Mouse (Mus musculus) MEL (cell line): ENCODE measurements around the gene Ncbp1. TPM values are rescaled to one million over a fixed set of nuclear protein-coding genes. Genes with fewer than 3 reads are reported as not detected.

ENCODE experiments used
- DNase-seq: peaks from one replicate; pipeline ENCODE4 v3.0.0; 2011; ENCODE audit warnings: low read depth, low spot score
- H3K27ac ChIP-seq: 2 replicates; pipeline ENCODE4 v1.5.1; 2012; ENCODE audit warnings: low read depth, mild to moderate bottlenecking, control low read depth, low read length, moderate library complexity; ENCODE audit not compliant: control insufficient read depth
- H3K27me3 ChIP-seq, 2 experiments: fragments of 150-350 bp in 1 of 2; sonication (generic) in 1 of 2; 2 replicates each; pipeline ENCODE4 v1.6.1; 2012; ENCODE audit warnings: low read length in 2 of 2, mild to moderate bottlenecking in 2 of 2, improper control_type of control experiment in 1 of 2, moderate library complexity in 1 of 2; ENCODE audit not compliant: insufficient read depth in 2 of 2, control insufficient read depth in 1 of 2
- H3K36me3 ChIP-seq, 2 experiments: 2 replicates each; pipeline ENCODE4 v1.6.1; 2012 to 2014; ENCODE audit warnings: low read length in 2 of 2, improper control_type of control experiment in 1 of 2, inconsistent platforms in 1 of 2, mild to moderate bottlenecking in 1 of 2; ENCODE audit not compliant: insufficient read depth in 2 of 2, control insufficient read depth in 1 of 2
- H3K4me1 ChIP-seq, 2 experiments: fragments of 150-350 bp in 1 of 2; sonication (generic) in 1 of 2; 2 replicates each; pipeline ENCODE4 v1.6.1; 2012; ENCODE audit warnings: low read length in 2 of 2, improper control_type of control experiment in 1 of 2, mild to moderate bottlenecking in 1 of 2; ENCODE audit not compliant: insufficient read depth in 2 of 2, control insufficient read depth in 1 of 2
- H3K4me3 ChIP-seq, 2 experiments: fragments of 150-350 bp in 1 of 2; sonication (generic) in 1 of 2; 2 replicates each; pipeline ENCODE4 v1.5.1; 2012; ENCODE audit warnings: low read depth in 2 of 2, low read length in 2 of 2, mild to moderate bottlenecking in 2 of 2, moderate library complexity in 2 of 2, control low read depth in 1 of 2, improper control_type of control experiment in 1 of 2; ENCODE audit not compliant: control insufficient read depth in 1 of 2, insufficient read depth in 1 of 2
- H3K79me2 ChIP-seq: 2 replicates; pipeline ENCODE4 v1.6.1; 2012; ENCODE audit warnings: mild to moderate bottlenecking, low read length, moderate library complexity; ENCODE audit not compliant: control insufficient read depth, poor library complexity, insufficient read depth
- H3K9ac ChIP-seq: 2 replicates; pipeline ENCODE4 v1.6.1; 2012; ENCODE audit warnings: low read depth, mild to moderate bottlenecking, control low read depth, low read length, moderate library complexity; ENCODE audit not compliant: control insufficient read depth, poor library complexity, severe bottlenecking
- H3K9me3 ChIP-seq: fragments of 150-350 bp; sonication (generic); replicated peaks from 2 replicates; pipeline ENCODE4 v1.6.1; 2012; ENCODE audit warnings: mild to moderate bottlenecking, low read length, improper control_type of control experiment, moderate library complexity; ENCODE audit not compliant: insufficient read depth
- BHLHE40 ChIP-seq: IDR thresholded peaks from 2 replicates; pipeline ENCODE4 v1.6.1; 2012; ENCODE audit warnings: low read depth, mild to moderate bottlenecking, inconsistent platforms, low read length, improper control_type of control experiment, borderline replicate concordance
- CHD1 ChIP-seq: IDR thresholded peaks from 2 replicates; pipeline ENCODE4 v1.6.1; 2012; ENCODE audit warnings: low read depth, mild to moderate bottlenecking, inconsistent platforms, low read length, improper control_type of control experiment
- CHD2 ChIP-seq: IDR thresholded peaks from 2 replicates; pipeline ENCODE4 v1.6.1; 2011; ENCODE audit warnings: low read length, improper control_type of control experiment
- CTCF ChIP-seq, 3 experiments: IDR thresholded peaks in 2 of 3; conservative IDR thresholded peaks in 1 of 3; 2 replicates each; pipeline ENCODE4 v1.5.1; 2011 to 2012; ENCODE audit warnings: low read length in 3 of 3, low read depth in 2 of 3, mild to moderate bottlenecking in 2 of 3, improper control_type of control experiment in 1 of 3, inconsistent platforms in 1 of 3, mixed read lengths in 1 of 3, moderate library complexity in 1 of 3; ENCODE audit not compliant: control insufficient read depth in 1 of 3, insufficient read depth in 1 of 3, poor library complexity in 1 of 3, severe bottlenecking in 1 of 3
- E2F4 ChIP-seq: IDR thresholded peaks from 2 replicates; pipeline ENCODE4 v1.6.1; 2011; ENCODE audit warnings: low read depth, low read length, improper control_type of control experiment, borderline replicate concordance
- ETS1 ChIP-seq: IDR thresholded peaks from 2 replicates; pipeline ENCODE4 v1.6.1; 2012; ENCODE audit warnings: low read depth, mild to moderate bottlenecking, inconsistent platforms, low read length, improper control_type of control experiment, moderate library complexity
- GABPA ChIP-seq: IDR thresholded peaks from 2 replicates; pipeline ENCODE4 v1.6.1; 2012; ENCODE audit warnings: low read depth, mild to moderate bottlenecking, inconsistent platforms, low read length, improper control_type of control experiment, moderate library complexity
- GATA1 ChIP-seq: IDR thresholded peaks from 2 replicates; pipeline ENCODE4 v1.6.1; 2011; ENCODE audit warnings: low read depth, low read length, improper control_type of control experiment
- JUND ChIP-seq: IDR thresholded peaks from 2 replicates; pipeline ENCODE4 v1.6.1; 2011; ENCODE audit warnings: low read depth, mild to moderate bottlenecking, improper control_type of control experiment, low read length
- KAT2A ChIP-seq: conservative IDR thresholded peaks from 2 replicates; pipeline ENCODE4 v1.6.1; 2012; ENCODE audit warnings: low read depth, low read length, improper control_type of control experiment, inconsistent platforms
- MAX ChIP-seq: IDR thresholded peaks from 2 replicates; pipeline ENCODE4 v1.6.1; 2011; ENCODE audit warnings: low read length, improper control_type of control experiment
- MAZ ChIP-seq: IDR thresholded peaks from 2 replicates; pipeline ENCODE4 v1.6.1; 2012; ENCODE audit warnings: low read depth, mild to moderate bottlenecking, inconsistent platforms, low read length, improper control_type of control experiment
- MEF2A ChIP-seq: IDR thresholded peaks from 2 replicates; pipeline ENCODE4 v1.6.1; 2014; ENCODE audit warnings: low read depth, mild to moderate bottlenecking, inconsistent platforms, low read length, improper control_type of control experiment; ENCODE audit not compliant: poor library complexity, insufficient replicate concordance, severe bottlenecking; ENCODE audit errors: extremely low read depth
- MXI1 ChIP-seq: IDR thresholded peaks from 2 replicates; pipeline ENCODE4 v1.6.1; 2011; ENCODE audit warnings: mild to moderate bottlenecking, low read depth, low read length, improper control_type of control experiment
- MYB ChIP-seq: IDR thresholded peaks from 2 replicates; pipeline ENCODE4 v1.6.1; 2011; ENCODE audit warnings: mild to moderate bottlenecking, low read depth, low read length, improper control_type of control experiment
- NELFE ChIP-seq: IDR thresholded peaks from 2 replicates; pipeline ENCODE4 v1.6.1; 2011; ENCODE audit warnings: low read depth, low read length, improper control_type of control experiment
- NRF1 ChIP-seq: IDR thresholded peaks from 2 replicates; pipeline ENCODE4 v1.6.1; 2014; ENCODE audit warnings: low read depth, mild to moderate bottlenecking, inconsistent platforms, low read length, improper control_type of control experiment, moderate library complexity; ENCODE audit not compliant: poor library complexity, insufficient read depth, severe bottlenecking
- POLR2A ChIP-seq, 2 experiments: IDR thresholded peaks; 2 replicates each; pipeline ENCODE4 v1.6.1; 2011 to 2012; ENCODE audit warnings: low read length in 2 of 2, mild to moderate bottlenecking in 2 of 2, control low read depth in 1 of 2, improper control_type of control experiment in 1 of 2, low read depth in 1 of 2, moderate library complexity in 1 of 2; ENCODE audit not compliant: control insufficient read depth in 1 of 2, insufficient read depth in 1 of 2, poor library complexity in 1 of 2
- POLR2AphosphoS2 ChIP-seq: IDR thresholded peaks from 2 replicates; pipeline ENCODE4 v1.6.1; 2011; ENCODE audit warnings: low read length, improper control_type of control experiment
- POLR2AphosphoS5 ChIP-seq: IDR thresholded peaks from 2 replicates; pipeline ENCODE4 v1.6.1; 2012; ENCODE audit warnings: low read depth, borderline replicate concordance, mild to moderate bottlenecking, inconsistent platforms, low read length, moderate library complexity, mixed read lengths
- RCOR1 ChIP-seq: IDR thresholded peaks from 2 replicates; pipeline ENCODE4 v1.6.1; 2012; ENCODE audit warnings: low read depth, mild to moderate bottlenecking, inconsistent platforms, low read length, improper control_type of control experiment
- SIN3A ChIP-seq: IDR thresholded peaks from 2 replicates; pipeline ENCODE4 v1.6.1; 2012; ENCODE audit warnings: low read length, improper control_type of control experiment, inconsistent platforms
- TAL1 ChIP-seq: IDR thresholded peaks from 2 replicates; pipeline ENCODE4 v1.6.1; 2012; ENCODE audit warnings: mild to moderate bottlenecking, inconsistent platforms, low read length, moderate library complexity, mixed read lengths
- TBP ChIP-seq: IDR thresholded peaks from 2 replicates; pipeline ENCODE4 v1.8.0; 2011; ENCODE audit warnings: low read depth, low read length, improper control_type of control experiment
- USF2 ChIP-seq, 2 experiments: IDR thresholded peaks; 2 replicates each; pipeline ENCODE4 v1.6.1; 2011 to 2012; ENCODE audit warnings: improper control_type of control experiment in 2 of 2, low read length in 2 of 2, borderline replicate concordance in 1 of 2, inconsistent platforms in 1 of 2, low read depth in 1 of 2, mild to moderate bottlenecking in 1 of 2; ENCODE audit not compliant: insufficient read depth in 1 of 2
- ZC3H11A ChIP-seq: IDR thresholded peaks from 2 replicates; pipeline ENCODE4 v1.6.1; 2012; ENCODE audit warnings: low read depth, mild to moderate bottlenecking, inconsistent platforms, low read length, improper control_type of control experiment
- ZKSCAN1 ChIP-seq: IDR thresholded peaks from 2 replicates; pipeline ENCODE4 v1.6.1; 2012; ENCODE audit warnings: low read depth, mild to moderate bottlenecking, inconsistent platforms, low read length, improper control_type of control experiment, moderate library complexity
- polyA plus RNA-seq, 2 experiments: library from polyadenylated mRNA; stranded (reverse) in 1 of 2; unstranded in 1 of 2; fragments of >175 nt in 1 of 2; fragments of >200 nt in 1 of 2; gene quantifications; 2 replicates each; pipeline versions ENCODE4 v1.2.1 to v1.2.4; 2012; ENCODE audit warnings: low replicate concordance in 2 of 2, low read depth in 1 of 2; ENCODE audit not compliant: insufficient read length in 2 of 2, insufficient read depth in 1 of 2, missing spikeins in 1 of 2
- total RNA-seq: library from RNA; depleted of rRNA; stranded (reverse); fragments of 300-350 nt; gene quantifications from 2 replicates; pipeline ENCODE4 v1.2.3, GENCODE M21; 2012

The Ncbp1 gene
- total and polyA plus RNA-seq, 3 experiments, result 86.6 to 106 TPM; not detected in 1

- Histone ChIP-seq H3K79me2 (no peaks in the 10 kb centered on the region), H3K9me3 (no peaks in the 10 kb centered on the region), H3K9ac (no peak overlapping the region), H3K27me3 (no peaks in the 10 kb centered on the region), H3K4me3 (no peak overlapping the region), H3K4me1 (no peaks in the 10 kb centered on the region), H3K36me3 (peaks cover 0 to 7% of the 10 kb centered on the region in 2 experiments; a peak in 2 of 4 replicates), H3K27ac (no peak overlapping the region)
- TF ChIP-seq GABPA (no peak), NRF1 (no peak), E2F4 (no peak), MEF2A (no peak), MAX (no peak), MAZ (no peak), POLR2AphosphoS2 (no peak), GATA1 (no peak), RCOR1 (no peak), MYB (no peak), SIN3A (no peak), TAL1 (no peak), KAT2A (no peak), CHD1 (no peak), ETS1 (no peak), BHLHE40 (no peak), JUND (no peak), ZKSCAN1 (no peak)
- DNase-seq, result no peak
These were observed 43.8 kb downstream of the Ncbp1 start for GRCm38 (mm10) chr4:46182181-46182580.

DNA sequence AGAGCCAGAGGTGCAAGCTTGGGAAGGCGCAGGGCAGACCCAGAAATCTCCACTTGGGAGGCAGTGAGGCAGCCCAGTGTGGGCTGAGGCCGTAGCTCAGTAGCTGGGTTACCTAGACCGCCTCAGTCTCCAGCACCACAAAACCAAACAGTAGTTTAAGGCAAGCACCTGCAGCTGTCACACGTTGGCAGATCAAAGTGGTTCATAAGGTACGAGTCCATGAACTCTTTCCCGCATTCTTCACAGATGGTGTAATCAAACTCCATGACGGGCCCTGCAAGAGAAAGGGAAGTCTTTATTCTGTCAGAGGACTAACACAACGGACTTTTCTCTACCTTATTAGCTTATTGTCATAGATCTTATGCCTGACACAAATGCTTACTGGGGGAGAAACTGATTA is 47.0 kb downstream of the Ncbp1 start:
- H3K4me3 ChIP-seq, result no peak overlapping the region
- no peak overlapping the region for H3K27ac ChIP-seq
- no peak for DNase-seq
- H3K27me3 ChIP-seq, result no peaks in the 10 kb centered on the region
- no peaks in the 10 kb centered on the region for H3K9me3 ChIP-seq
- H3K79me2 ChIP-seq, result no peaks in the 10 kb centered on the region; the same call in 1 of the 2 replicates
- TF ChIP-seq ZC3H11A (no peak), CHD2 (no peak), ETS1 (no peak), RCOR1 (no peak), JUND (no peak), POLR2A (IDR thresholded peaks at IDR 0.05; ENCODE audit: control insufficient read depth in 1 of 2, insufficient read depth in 1 of 2, low read depth in 1 of 2, low read length in 2 of 2, poor library complexity in 1 of 2) (no peak), CTCF (IDR thresholded peaks at IDR 0.05 in 2 of 3, conservative IDR thresholded peaks at IDR 0.05 in 1 of 3; ENCODE audit: control insufficient read depth in 1 of 3, insufficient read depth in 1 of 3, low read depth in 2 of 3, low read length in 3 of 3, poor library complexity in 1 of 3, severe bottlenecking in 1 of 3) (no peak), NRF1 (no peak), ZKSCAN1 (no peak), POLR2AphosphoS5 (no peak), USF2 (IDR thresholded peaks at IDR 0.05; ENCODE audit: borderline replicate concordance in 1 of 2, insufficient read depth in 1 of 2, low read depth in 1 of 2, low read length in 2 of 2) (no peak), KAT2A (no peak), TAL1 (no peak), NELFE (no peak), MXI1 (no peak), MAZ (no peak), TBP (no peak)
- peaks cover 0 to 7% of the 10 kb centered on the region in 2 experiments; a peak in 2 of 4 replicates for H3K36me3 ChIP-seq
- H3K4me1 ChIP-seq, result no peaks in the 10 kb centered on the region
- no peak overlapping the region for H3K9ac ChIP-seq
